Mouse (Mus musculus) neutrophil, adult 5-6 weeks (primary cell): ENCODE measurements around the gene Etnk2. TPM values are rescaled to one million over a fixed set of nuclear protein-coding genes. Genes with fewer than 3 reads are reported as not detected.
A peak's percentile ranks its signal among the peaks of the same experiment; 100 is the strongest.

Experiments used
- ATAC-seq: fragments of 151-379, 151-347 bp; 2 replicates; pipeline ENCODE4 v1.8.0; 2017; ENCODE audit warnings: mild to moderate bottlenecking, moderate TSS enrichment; ENCODE audit not compliant: insufficient number of reproducible peaks, poor library complexity, low FRiP score, severe bottlenecking; ENCODE audit errors: extremely low read depth
- total RNA-seq: library from RNA; stranded (forward); fragments of 200-1000 nt; gene quantifications from 2 replicates; pipeline ENCODE4 v1.2.3, GENCODE M21; 2017

Etnk2 gene
- total RNA-seq, 1 experiment from 2014 or later = not detected

GRCm38 (mm10) chr1:133377547-133377946 is 14.2 kb downstream of the Etnk2 start:
- no peak for ATAC-seq

DNA sequence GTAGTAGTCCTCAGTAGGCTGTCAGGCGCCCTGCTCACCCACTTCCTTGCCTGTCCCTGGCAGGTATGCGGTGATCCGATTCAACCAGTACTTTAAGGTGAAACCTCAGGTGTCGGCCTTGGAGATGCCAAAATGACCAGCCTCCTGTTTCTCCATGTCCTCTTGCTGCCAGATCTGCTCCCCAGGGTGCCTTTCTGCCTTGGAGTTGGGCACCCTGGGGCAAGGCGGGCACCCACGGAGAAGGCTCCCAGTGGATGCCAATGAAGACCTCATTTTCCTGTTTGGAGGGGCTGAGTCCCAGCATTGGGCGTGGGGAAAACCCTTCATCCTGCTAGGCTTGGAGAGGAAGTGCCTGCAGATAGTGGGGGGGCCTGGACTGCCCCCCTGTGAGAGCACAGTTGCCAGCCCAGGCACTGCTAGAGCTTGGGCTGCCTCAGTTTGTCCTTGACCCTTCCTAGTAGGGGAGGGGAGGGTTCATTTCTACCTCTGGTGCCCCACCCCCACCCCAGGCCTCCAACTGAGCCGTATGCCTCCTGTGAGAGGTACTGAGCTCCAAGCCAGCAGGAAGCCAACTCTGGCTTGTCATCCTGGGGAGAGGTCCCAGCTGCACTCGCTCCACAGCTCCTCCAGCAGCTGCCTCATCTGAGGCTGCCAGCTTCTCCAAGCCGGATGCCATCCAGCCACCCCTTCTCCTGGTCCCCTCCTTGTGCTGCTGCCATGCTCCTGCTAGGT is 16.0 kb downstream of the Etnk2 start:
- no peak for ATAC-seq

GRCm38 (mm10) chr1:133379986-133380320 is 16.6 kb downstream of the Etnk2 start:
- ATAC-seq = no peak

- ATAC-seq = no peak
Observed at GRCm38 (mm10) chr1:133380347-133381065, 17.1 kb downstream of the Etnk2 start.

DNA sequence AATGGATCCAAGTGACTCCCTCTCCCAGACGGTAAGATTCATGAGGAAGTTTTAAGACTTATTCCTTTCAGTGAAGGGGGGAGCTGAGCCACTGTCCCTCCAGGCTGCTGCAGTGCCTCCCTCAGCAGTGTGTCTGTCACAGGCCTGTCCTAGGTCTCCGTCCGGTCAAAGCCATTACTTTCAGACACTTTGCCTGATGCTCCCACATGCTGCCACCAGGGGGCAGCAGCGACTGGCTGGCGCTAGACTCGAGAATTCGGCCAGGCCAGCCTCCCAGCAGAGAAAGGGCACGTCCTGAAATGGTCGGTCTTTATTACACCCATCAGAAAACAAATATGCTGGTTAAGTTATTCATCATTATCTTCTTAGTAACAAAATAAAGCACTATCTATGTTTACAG is 18.6 kb downstream of the Etnk2 start:
- ATAC-seq = peak; percentile 37; the same call in 1 of the 2 replicates

- ATAC-seq = no peak
Observed at GRCm38 (mm10) chr1:133382552-133383155, 19.3 kb downstream of the Etnk2 start.

GRCm38 (mm10) chr1:133383157-133383783 is 19.9 kb downstream of the Etnk2 start:
- no peak for ATAC-seq

DNA sequence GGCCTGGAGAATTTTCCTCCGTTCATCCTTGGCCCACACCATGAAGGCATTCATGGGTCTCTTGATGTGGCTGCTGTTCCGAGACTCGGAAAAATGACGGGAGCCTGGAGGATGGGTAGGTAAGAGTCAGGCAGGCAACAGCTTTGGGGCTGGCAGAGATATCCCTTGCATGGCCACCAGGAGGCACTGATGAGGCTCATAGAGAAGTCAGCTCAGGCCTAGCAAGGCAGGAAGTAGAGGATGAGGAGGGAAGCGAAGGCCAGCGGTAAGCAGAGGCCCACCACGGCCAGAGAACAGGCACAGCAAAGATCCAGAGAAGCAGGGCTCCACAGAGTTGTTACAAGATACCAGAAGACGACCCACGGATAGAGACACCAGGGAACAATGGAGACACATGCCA is 22.1 kb downstream of the Etnk2 start:
- ATAC-seq = peak; percentile 37; the same call in 1 of the 2 replicates

- no peak for ATAC-seq
Observed at GRCm38 (mm10) chr1:133386209-133386608, 22.8 kb downstream of the Etnk2 start.

DNA sequence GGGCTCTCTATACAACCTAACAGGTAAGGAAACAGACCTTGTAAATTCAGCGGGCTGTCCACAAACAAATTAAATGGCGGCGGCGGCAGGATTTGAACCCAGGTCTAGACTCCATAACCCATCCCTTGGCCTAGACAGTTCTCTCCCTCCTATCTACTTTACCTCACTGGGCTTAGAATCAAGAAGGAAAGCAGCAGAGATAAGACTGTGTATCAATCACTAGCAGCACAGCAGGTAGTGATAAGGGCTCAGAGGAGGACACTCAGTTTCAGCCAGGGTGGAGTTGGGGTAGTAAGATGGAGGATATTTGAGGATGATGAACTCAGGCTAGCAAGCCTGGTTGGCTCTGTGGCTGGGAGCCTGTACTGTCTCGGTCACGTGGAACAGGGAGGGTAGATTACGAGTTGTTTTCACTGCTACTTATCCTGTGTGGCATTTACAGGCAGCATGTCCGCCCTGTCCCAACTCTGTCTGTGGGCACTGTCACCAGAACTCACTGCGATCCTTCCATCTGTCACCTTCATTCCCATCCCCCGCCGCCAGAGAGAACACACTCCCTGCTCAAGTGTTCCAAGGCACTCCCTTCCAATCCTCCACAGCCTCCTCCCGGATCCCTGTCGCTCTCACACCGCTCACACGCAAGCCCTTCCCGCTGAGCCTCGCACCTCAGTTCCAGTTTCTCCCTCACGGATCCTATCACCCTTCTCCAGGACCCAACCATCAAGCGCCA is 24.3 kb downstream of the Etnk2 start:
- no peak for ATAC-seq

- no peak for ATAC-seq
Observed at GRCm38 (mm10) chr1:133394702-133395101, 31.3 kb downstream of the Etnk2 start.

GRCm38 (mm10) chr1:133396693-133397092 is 33.3 kb downstream of the Etnk2 start:
- ATAC-seq = no peak

GRCm38 (mm10) chr1:133397094-133397482 is 33.7 kb downstream of the Etnk2 start:
- no peak for ATAC-seq

- no peak for ATAC-seq
Observed at GRCm38 (mm10) chr1:133397483-133398237, 34.3 kb downstream of the Etnk2 start.

DNA sequence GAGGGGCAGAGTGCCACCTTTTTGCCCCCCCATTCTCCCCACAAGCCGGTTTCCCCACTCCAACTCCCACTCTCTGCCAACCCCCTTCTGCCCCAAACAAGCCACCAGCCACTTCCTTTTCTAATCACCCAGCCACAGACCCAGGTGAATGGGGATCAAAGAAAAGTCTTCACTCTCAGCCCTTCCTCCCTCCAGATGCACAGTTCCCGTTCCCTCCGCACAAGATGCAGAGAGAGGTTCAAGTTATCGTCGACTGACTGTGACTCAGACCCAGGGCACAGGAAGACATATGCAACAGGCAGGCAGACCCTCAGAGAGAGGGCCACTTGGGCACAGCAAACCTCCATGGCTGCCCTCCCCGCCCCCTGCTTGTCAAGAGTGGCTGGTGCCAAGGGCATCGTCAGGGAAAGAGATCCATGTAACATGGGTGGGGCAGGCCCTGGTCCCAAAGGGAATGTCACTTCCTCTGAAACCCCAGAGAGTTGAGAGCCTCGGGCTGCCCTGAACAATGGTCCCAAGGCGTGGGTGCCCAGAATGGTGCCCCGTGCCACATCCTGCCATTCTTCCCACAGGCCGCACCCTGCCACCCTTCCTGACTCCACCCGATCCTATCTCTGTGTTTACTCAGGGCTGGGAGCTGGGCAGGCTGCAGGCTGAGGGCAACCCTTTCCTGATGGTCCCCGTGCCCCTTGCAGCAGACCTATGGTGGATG is 36.8 kb downstream of the Etnk2 start:
- ATAC-seq = no peak

DNA sequence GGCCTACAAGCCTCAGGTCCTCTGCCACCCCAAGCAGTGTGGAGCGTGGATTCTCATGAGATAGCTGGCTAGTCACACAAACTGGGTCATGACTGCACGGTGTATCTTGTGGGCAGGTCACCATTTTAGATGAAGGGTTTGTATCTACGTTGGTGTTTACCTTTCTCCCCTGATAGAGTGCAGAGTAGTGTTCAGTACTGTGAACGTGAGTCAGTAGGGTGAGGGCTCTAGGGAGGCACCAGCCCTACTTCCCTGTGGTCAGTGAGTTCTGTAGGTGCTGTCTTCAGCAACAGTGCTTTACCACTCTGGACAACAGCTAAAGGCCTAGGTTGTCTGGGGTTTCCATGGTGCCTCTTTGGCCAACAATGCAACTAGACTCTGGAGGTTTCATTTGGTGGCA is 40.6 kb downstream of the Etnk2 start:
- ATAC-seq = no peak

- no peak for ATAC-seq
Observed at GRCm38 (mm10) chr1:133406614-133407013, 43.2 kb downstream of the Etnk2 start.

GRCm38 (mm10) chr1:133407436-133407835 is 44.1 kb downstream of the Etnk2 start:
- no peak for ATAC-seq
